Mouse (Mus musculus) spleen, adult 2 months (tissue): ENCODE data around the gene Neurl2. TPM values are rescaled to one million over a fixed set of nuclear protein-coding genes. Genes with fewer than 3 reads are reported as not detected.
"Not testable (repeated sequence)": the region's sequence is repeated elsewhere in the genome, so short reads cannot be mapped to it uniquely, and the experiment has no call there.

Experiments used
- DNase-seq, 2 experiments: peaks; one replicate each; pipeline versions ENCODE4 v3.0.0 to v3.0.0-alpha.2; 2012 to 2021; ENCODE audit warnings: low spot score in 2 of 2, low read depth in 1 of 2
- H3K27ac ChIP-seq: fragments of 200-500 bp; 2 replicates; pipeline ENCODE4 v1.5.1; 2012; ENCODE audit warnings: low read length, inconsistent platforms; ENCODE audit not compliant: insufficient read depth
- H3K27me3 ChIP-seq: fragments of 200-500 bp; 2 replicates; pipeline ENCODE4 v1.6.1; 2012; ENCODE audit warnings: mild to moderate bottlenecking, moderate library complexity, low read length, inconsistent platforms; ENCODE audit not compliant: control insufficient read depth, insufficient read depth
- H3K36me3 ChIP-seq: fragments of 200-500 bp; 2 replicates; pipeline ENCODE4 v1.6.1; 2012; ENCODE audit warnings: mild to moderate bottlenecking, low read length, inconsistent platforms; ENCODE audit not compliant: control insufficient read depth, insufficient read depth
- H3K4me1 ChIP-seq: fragments of 200-500 bp; 2 replicates; pipeline ENCODE4 v1.6.1; 2011; ENCODE audit warnings: inconsistent platforms; ENCODE audit not compliant: control insufficient read depth, insufficient read depth, insufficient read length
- H3K4me3 ChIP-seq: fragments of 200-500 bp; 2 replicates; pipeline ENCODE4 v1.5.1; 2011; ENCODE audit warnings: mild to moderate bottlenecking, inconsistent platforms; ENCODE audit not compliant: insufficient read depth, insufficient read length; ENCODE audit errors: extremely low read depth
- CTCF ChIP-seq: fragments of 200-500 bp; IDR thresholded peaks from 2 replicates; pipeline ENCODE4 v1.5.1; 2011; ENCODE audit warnings: mild to moderate bottlenecking, inconsistent platforms; ENCODE audit not compliant: insufficient read depth, insufficient read length, insufficient replicate concordance; ENCODE audit errors: extremely low read depth
- POLR2A ChIP-seq: fragments of 200-500 bp; IDR thresholded peaks from 2 replicates; pipeline ENCODE4 v1.6.1; 2011; ENCODE audit warnings: low read depth, low read length, inconsistent platforms
- WGBS: fragments of 180-500 bp; shearing (Covaris S2); methylation state at CpG from one replicate; pipeline ENCODE4 v1.1.7; 2018; 5-methylcytosine and 5-hydroxymethylcytosine counted together
- polyA plus RNA-seq: library from polyadenylated mRNA; depleted of rRNA; stranded (reverse); fragments of >200 nt; gene quantifications from 2 replicates; pipeline ENCODE4 v1.2.3, GENCODE M21; 2012; rRNA removed

Gene Neurl2
- 5.7 and 9.6 TPM in 2 replicates for polyA plus RNA-seq

- peak; percentile 79 to 88 for DNase-seq
- WGBS: under 1% methylated on average over 31 of the region's 31 CpGs
- TF ChIP-seq POLR2A (peak; percentile 44; the same call in 1 of the 2 replicates), CTCF (no peak)
- Histone ChIP-seq H3K36me3 (peaks cover 21% of the 10 kb centered on the region), H3K27me3 (no peaks in the 10 kb centered on the region), H3K27ac (peak within 1 kb of the TSS; percentile 85), H3K4me3 (peak within 1 kb of the TSS; percentile 83), H3K4me1 (peaks cover 5% of the 10 kb centered on the region; the same call in 1 of the 2 replicates)
These were observed at the start of gene Neurl2 for GRCm38 (mm10) chr2:164833314-164833959. Neurl2 (minus strand) TSS chr2:164833456.

GRCm38 (mm10) chr2:164882619-164883018 lies 49.4 kb upstream of the Neurl2 start:
- Histone ChIP-seq H3K36me3 (peaks cover 32% of the 10 kb centered on the region), H3K4me1 (peaks cover 8% of the 10 kb centered on the region; the same call in 1 of the 2 replicates), H3K4me3 (no peak overlapping the region), H3K27me3 (no peaks in the 10 kb centered on the region), H3K27ac (0 out of 2 replicates have a peak overlapping the region, but pooled peaks have one; percentile 0)
- DNase-seq: peak in 1 of 2 experiments; percentile 49
- WGBS: 54% methylated on average over 9 of the region's 9 CpGs
- TF ChIP-seq CTCF (no peak), POLR2A (no peak)

- DNase-seq: peak; percentile 88 to 94
- peak overlapping the region; percentile 96 for H3K4me3 ChIP-seq
- H3K4me1 ChIP-seq: peaks cover 8% of the 10 kb centered on the region; the same call in 1 of the 2 replicates
- peaks cover 8% of the 10 kb centered on the region; the same call in 1 of the 2 replicates for H3K36me3 ChIP-seq
- peak overlapping the region; percentile 99 for H3K27ac ChIP-seq
- TF ChIP-seq CTCF: no peak
- TF ChIP-seq POLR2A: peak; percentile 97
- under 1% methylated on average over 70 of the region's 72 CpGs for WGBS
- no peaks in the 10 kb centered on the region for H3K27me3 ChIP-seq
These were observed 46.5 kb upstream of the Neurl2 start for GRCm38 (mm10) chr2:164879568-164880277.

GRCm38 (mm10) chr2:164879228-164879567 lies 45.9 kb upstream of the Neurl2 start, which contains the start of gene Pcif1:
Pcif1 (plus strand) TSS chr2:164879304.
- no peaks in the 10 kb centered on the region for H3K27me3 ChIP-seq
- TF ChIP-seq POLR2A (peak; percentile 95), CTCF (no peak)
- under 1% methylated on average over 34 of the region's 40 CpGs for WGBS
- peaks cover 11% of the 10 kb centered on the region; the same call in 1 of the 2 replicates for H3K4me1 ChIP-seq
- H3K36me3 ChIP-seq: peaks cover 7% of the 10 kb centered on the region; the same call in 1 of the 2 replicates
- peak; percentile 80 to 86 for DNase-seq
- H3K27ac ChIP-seq: peak within 1 kb of the TSS; percentile 99
- H3K4me3 ChIP-seq: peak within 1 kb of the TSS; percentile 96

GRCm38 (mm10) chr2:164878509-164879227 lies 45.4 kb upstream of the Neurl2 start:
- Histone ChIP-seq H3K27me3 (no peaks in the 10 kb centered on the region), H3K36me3 (peaks cover 2% of the 10 kb centered on the region; the same call in 1 of the 2 replicates), H3K27ac (peak overlapping the region; percentile 84), H3K4me3 (peak overlapping the region; percentile 96), H3K4me1 (peaks cover 13% of the 10 kb centered on the region; the same call in 1 of the 2 replicates)
- no peak for TF ChIP-seq CTCF
- TF ChIP-seq POLR2A: no peak; the same call in 1 of the 2 replicates
- peak in 1 of 2 experiments; percentile 45 for DNase-seq
- under 1% methylated on average over 28 of the region's 28 CpGs for WGBS

- H3K4me3 ChIP-seq, H3K27me3 ChIP-seq, H3K36me3 ChIP-seq, DNase-seq: not testable (repeated sequence)
- WGBS: 71% methylated on average over 11 of the region's 11 CpGs
- Histone ChIP-seq H3K4me1 (peaks cover 13% of the 10 kb centered on the region; the same call in 1 of the 2 replicates), H3K27ac (peak overlapping the region; percentile 84; the same call in 1 of the 2 replicates)
These were observed 44.3 kb upstream of the Neurl2 start for GRCm38 (mm10) chr2:164877376-164878215.

GRCm38 (mm10) chr2:164875648-164876047 lies 42.4 kb upstream of the Neurl2 start:
- not testable (repeated sequence) for H3K27me3 ChIP-seq, H3K27ac ChIP-seq, DNase-seq, H3K4me3 ChIP-seq, H3K36me3 ChIP-seq
- WGBS: 65% methylated on average over 2 of the region's 2 CpGs
- peaks cover 12% of the 10 kb centered on the region; the same call in 1 of the 2 replicates for H3K4me1 ChIP-seq
